Mouse (Mus musculus): Measurements from ENCODE around the gene Map3k13.
"Not testable (repeated sequence)": the region's sequence is repeated elsewhere in the genome, so short reads cannot be mapped to it uniquely, and the experiment has no call there.

The Map3k13 gene

GRCm38 (mm10) chr16:21807786-21808185 is 13.6 kb downstream of the Map3k13 start:
- DNase-seq (ENCODE audit: low spot score in 2 of 2): not testable (repeated sequence)

- DNase-seq (ENCODE audit: low spot score in 2 of 2): no peak
Observed at GRCm38 (mm10) chr16:21813164-21813834, 19.2 kb downstream of the Map3k13 start.

DNA sequence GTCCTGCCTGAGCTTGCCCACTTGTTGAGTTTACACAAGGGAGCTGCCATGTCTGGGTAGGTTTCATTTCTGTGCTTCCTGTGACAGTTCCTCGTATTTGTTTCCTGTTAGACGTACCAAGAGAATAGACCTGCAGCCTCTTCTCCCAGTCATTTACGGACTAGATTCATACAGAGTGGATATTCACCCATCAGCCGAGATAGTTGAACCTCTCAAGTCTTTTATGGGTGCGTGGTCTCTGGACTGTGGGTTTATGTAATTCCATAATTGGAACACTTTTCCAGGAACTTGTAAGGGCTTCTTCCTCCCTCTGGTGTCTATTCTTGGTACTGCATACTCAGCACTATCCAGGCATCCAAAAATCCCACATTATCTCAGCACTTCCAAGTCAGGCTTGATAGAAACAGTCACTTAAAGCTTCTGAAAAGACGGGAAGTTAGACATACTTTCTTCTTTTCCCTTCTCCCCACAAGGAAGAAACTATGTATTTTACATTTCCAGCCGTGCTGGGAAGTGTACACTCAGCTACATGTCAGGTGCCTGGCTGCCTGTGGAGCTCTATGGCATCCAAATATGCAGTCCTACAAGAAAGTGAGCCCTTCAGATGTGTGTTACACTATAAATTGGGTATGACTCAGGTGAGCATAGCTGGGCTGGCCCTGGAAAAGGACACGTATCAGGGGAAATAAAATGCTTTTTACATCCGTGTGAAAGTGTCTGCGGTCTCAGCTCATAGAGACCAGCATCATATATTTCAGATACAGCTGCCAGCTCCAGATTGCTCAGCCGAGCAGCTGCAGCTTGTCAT is 20.9 kb downstream of the Map3k13 start:
- DNase-seq (ENCODE audit: low spot score in 2 of 2): peak in 1 of 2 experiments; percentile 43

DNA sequence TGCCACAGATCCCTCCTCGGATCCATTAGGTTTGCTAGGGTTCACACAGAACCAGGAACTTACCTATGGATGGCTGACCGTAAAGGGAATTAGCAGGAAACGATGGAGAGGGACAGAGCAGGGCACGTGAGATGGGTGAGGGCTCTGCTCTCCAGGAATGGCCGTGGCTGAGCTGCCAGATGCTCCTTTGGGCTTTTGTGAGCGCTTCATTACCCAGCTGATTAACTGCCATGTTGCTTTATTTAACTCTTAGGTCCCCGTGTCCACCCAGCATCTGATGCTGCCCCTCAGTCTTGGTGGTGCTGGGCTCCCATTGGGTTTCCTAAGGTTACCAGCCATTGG is 21.5 kb downstream of the Map3k13 start:
- DNase-seq (ENCODE audit: low spot score in 2 of 2): peak in 1 of 2 experiments; percentile 16

GRCm38 (mm10) chr16:21818132-21818531 is 24.0 kb downstream of the Map3k13 start:
- DNase-seq (ENCODE audit: low spot score in 2 of 2): no peak

- no peak for DNase-seq (ENCODE audit: low spot score in 2 of 2)
Observed at GRCm38 (mm10) chr16:21818629-21819028, 24.5 kb downstream of the Map3k13 start.

GRCm38 (mm10) chr16:21825612-21826031 is 31.5 kb downstream of the Map3k13 start:
- no peak for DNase-seq (ENCODE audit: low spot score in 2 of 2)

DNA sequence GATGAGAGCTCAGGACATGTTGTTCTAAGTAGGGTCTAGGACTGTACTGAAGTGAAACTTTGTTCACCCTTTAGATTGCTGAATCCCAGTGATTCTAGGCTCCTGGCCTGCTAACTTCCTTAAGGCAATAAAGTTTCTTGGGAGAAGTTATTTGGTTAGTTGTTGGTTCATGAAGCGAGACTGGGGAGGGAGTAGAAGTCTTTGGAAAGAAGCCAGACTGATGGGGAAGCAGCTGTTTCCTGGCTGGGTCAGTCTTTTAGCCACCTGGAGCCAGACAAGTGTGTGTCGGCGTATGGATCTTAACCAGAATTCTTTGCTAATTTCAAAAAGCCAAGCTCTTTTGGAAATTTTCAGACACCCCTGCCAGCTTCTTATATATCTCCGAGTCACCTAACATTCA is 33.0 kb downstream of the Map3k13 start:
- DNase-seq (ENCODE audit: low spot score in 2 of 2): no peak

- DNase-seq (ENCODE audit: low spot score in 2 of 2): no peak
Observed at GRCm38 (mm10) chr16:21827581-21827980, 33.4 kb downstream of the Map3k13 start.

GRCm38 (mm10) chr16:21829711-21830110 is 35.6 kb downstream of the Map3k13 start:
- DNase-seq (ENCODE audit: low spot score in 2 of 2): no peak

DNA sequence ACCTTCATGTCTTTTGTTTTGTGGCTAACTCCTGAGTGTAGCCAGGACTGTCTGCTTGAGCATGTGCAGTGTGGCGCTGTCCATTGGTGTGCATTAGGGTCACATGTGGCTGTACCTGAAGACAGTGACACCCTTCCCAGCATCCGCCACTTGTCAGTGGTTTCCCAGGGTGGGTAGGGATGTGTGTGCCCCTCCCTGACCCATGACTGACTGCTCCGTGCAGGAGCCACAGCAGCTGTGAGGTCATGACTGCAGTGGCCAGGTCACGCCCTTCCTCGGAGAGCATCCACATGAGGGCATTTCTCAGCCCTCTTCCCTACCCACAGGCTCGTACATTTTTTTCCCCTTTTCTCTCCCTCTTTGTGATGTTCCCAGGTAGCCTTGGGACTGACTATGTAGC is 36.6 kb downstream of the Map3k13 start:
- DNase-seq (ENCODE audit: low spot score in 2 of 2): no peak

DNA sequence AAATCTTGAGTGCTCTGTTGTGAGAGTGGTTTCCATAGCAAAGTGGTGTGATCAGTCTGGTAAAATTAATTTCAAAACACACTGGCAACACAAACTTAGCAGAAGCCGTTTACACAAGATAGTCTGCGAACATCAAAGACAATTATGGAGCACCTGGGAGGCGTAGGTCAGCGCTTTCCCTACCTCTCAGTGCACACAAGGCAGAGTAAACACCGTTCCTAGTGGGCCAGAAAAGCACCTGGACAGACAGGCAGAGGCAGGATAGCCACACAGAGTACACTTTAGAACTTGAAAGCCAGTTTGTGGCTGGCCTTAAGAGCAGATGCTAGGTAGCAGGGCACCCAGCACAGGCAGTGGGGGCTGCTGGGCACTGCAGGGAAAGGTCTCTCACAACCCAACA is 37.6 kb downstream of the Map3k13 start:
- DNase-seq (ENCODE audit: low spot score in 2 of 2): no peak

DNA sequence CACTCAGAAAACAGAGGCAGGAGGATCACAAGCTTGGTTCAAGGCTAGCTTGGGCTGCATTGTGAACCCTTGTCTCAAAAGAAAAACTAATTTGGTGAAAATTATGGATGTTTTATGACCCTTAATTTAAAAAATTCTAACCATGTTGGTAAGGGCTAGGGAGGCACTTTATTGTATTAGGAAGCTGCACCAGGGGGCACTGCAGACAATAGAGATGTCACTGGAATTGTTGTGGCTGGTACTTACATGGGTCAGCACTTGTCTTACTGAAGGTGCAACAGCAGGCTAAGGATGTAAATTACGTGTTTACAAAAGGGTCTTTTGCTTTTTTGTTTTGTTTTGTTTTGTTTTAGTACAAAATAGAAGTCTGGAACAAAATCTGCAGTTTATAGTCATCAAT is 39.3 kb downstream of the Map3k13 start:
- no peak for DNase-seq (ENCODE audit: low spot score in 2 of 2)

DNA sequence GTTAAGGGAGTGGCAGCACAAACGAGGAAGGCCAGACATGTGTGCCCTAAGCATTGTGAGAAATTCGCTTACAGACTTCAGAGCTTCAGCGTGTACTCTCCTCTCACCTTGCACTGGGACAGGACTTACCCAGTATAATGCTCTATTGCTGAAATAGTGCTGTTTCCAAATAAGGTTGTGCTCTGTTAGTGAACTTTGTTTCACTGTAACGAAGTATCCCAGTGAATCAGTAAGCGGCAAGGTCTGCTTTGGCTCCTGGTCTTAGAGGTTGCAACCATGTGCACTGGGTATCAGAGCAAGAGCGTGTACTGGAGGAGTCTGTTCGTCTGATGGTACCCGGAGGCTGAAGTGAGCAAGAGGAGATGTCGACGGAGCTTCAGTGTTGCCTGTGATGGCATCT is 39.8 kb downstream of the Map3k13 start:
- no peak for DNase-seq (ENCODE audit: low spot score in 2 of 2)

GRCm38 (mm10) chr16:21834866-21835583 is 40.9 kb downstream of the Map3k13 start:
- no peak for DNase-seq (ENCODE audit: low spot score in 2 of 2)

GRCm38 (mm10) chr16:21835584-21835931 is 41.4 kb downstream of the Map3k13 start:
- DNase-seq (ENCODE audit: low spot score in 2 of 2): no peak

DNA sequence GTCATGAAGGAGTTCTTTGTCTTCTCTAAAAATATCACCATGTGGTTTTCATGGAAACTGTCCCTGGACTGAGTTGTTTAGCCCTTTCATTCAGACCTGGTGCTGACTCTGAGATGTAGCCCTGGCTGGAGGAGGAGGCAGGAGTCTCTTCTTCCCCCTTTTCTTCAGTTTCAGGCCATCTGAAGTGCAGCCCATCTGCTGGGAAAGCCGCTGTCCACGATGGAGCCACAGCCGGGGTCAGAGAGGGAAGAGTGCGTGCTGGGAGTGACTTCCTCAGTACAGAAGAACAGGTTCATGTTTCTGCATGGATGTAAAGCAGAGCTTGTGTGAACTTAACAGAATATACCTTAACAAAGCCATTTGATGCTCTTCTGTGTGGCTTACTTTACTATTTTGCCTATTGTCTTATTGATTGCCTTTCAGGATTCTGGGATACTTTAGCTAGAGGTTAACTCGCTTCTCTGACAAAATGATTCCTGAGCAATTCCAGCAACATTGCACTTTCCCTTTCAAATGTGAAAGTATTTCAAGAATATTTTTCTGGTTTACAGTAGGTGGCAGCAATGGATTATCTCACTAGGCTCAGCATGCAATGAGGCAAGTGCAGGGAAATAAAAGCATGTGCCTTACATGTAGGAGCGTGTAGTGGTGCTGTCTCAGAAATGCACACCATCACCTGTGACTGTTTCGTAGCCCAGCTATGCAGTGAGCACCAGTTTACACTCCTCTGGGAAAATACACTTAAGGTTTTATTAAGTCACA is 42.3 kb downstream of the Map3k13 start:
- no peak for DNase-seq (ENCODE audit: low spot score in 2 of 2)

DNA sequence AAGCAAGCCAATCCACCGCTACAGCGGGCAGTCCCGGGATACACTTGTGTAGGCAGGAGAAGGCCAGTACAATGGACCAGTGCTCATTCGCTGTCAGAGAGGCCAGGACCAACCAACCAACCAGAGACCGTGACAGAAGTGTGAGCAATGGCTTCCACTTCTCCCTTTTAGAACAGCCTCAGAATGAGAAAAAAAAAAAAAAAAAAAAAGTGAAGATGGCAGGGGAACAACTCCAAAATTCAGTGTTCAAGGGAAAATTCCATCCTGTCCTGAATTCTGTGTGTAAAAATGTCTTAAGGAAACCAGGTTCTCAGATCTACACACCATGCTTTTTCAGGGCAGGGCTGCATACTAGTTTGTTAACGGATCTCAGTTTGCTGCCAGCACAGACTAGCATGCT is 43.5 kb downstream of the Map3k13 start:
- DNase-seq (ENCODE audit: low spot score in 2 of 2): no peak

DNA sequence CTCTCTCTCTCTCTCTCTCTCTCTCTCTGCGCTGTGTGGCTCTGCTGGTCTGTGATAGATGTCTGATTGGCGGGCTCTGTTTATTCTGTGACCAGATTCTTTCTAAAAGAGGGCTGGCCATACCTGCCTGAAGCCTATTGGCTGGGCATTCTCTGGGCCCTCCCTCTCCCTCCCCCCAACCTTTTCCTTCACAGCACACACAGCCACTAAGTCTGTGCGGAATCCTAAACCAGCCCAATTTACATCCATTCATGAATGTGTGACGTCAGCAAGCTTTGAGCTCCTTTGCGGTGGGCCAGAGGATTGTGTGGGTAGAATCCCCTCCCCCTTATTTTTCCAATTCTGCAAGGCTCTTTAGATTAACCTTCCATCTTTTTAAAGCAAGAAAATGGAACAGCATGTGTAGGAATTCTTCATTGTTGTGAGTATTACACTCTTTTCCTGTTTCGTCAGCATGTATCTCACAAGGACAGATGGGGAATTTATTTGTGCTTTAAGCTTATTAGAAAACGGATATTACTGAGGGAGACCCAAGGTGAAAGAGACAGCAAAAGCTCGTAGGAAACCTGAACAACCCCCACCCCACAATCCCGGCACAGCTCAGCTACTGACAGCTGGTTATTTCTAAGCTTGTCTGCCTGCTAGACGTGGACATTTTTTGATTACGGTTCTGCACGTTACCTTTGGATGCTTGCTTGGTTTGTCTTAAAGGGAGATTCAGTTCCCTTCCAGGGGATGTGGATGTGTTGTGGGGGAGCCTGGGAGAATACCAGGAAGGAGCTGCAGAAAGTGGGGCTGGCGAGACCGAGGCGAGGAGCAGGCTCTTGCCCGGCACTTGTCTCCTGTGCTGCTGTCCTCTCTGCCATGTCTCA is 51.9 kb downstream of the Map3k13 start:
- DNase-seq (ENCODE audit: low spot score in 2 of 2): peak in 1 of 2 experiments; percentile 66

GRCm38 (mm10) chr16:21848444-21848843 is 54.3 kb downstream of the Map3k13 start:
- no peak for DNase-seq (ENCODE audit: low spot score in 2 of 2)

- DNase-seq (ENCODE audit: low spot score in 2 of 2): no peak
Observed at GRCm38 (mm10) chr16:21848847-21849246, 54.7 kb downstream of the Map3k13 start.

Data from cerebellum, postnatal 4 days (tissue).